Mouse (Mus musculus): ENCODE results near the gene Prkca.

DNA sequence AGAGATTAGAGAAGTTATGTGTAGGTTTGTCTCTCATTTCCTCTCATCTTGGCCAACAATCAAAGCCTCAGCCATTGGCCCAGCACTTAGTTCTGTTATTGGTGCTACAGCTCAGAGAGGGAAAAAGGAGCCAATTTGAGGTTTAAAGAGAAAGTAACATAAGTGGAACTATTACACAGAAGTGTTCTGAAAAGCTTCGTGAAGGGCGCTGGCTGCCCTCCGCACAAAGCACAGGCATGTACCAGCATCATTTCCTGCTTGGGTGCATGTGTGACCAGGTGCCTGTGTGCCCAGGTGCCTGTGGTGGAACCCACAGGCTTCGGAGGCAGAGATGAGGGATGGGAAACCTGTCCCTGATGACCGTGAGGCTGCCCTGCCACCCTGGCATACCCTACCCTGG is 255.7 kb downstream of the Prkca start:
- TF ChIP-seq CTCF (conservative IDR thresholded peaks at IDR 0.05; ENCODE audit: insufficient read depth, insufficient read length, low read depth, low read length) (no peak), POLR2A (IDR thresholded peaks at IDR 0.05; ENCODE audit: low read depth, low read length) (no peak)
